Mouse (Mus musculus): Measurements from ENCODE around the gene Galnt18.

DNA sequence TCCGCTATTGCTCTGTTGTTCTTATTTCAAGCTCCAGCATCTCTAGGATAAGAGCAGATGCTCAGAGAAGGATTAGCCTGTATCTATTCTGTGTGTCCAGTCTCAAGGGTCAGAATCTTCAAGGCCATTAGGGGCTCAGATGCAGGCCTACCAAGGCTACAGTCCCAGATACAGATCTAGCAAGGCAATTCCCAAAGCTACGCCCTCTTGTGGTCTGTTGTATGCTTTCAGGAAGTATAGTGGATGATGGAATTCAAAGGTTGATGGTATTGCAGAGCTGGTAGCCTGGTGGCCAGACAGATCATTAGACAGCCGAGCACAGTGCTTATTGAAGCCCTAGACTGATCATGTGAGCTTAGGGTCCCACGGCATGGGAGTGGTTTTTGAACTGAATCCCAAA, 320.1 kb downstream of the Galnt18 start:
- TF ChIP-seq POLR2A (IDR thresholded peaks at IDR 0.05; ENCODE audit: low read depth, low read length) (no peak), CTCF (IDR thresholded peaks at IDR 0.05; ENCODE audit: extremely low read depth, insufficient read length, insufficient replicate concordance, low read depth, low read length) (no peak)

Measured in small intestine, adult 2 months (tissue).